1 mouse cellular context compared by ENCODE assay signal in genomic region chr10:77627497-77627896, GRCm38 (mm10).
TF ChIP-seq lines count a peak whose summit lies in the region.

No protein-coding gene starts in this region.

TF ChIP-seq in C2C12, 6 proteins besides CTCF, POLR2A, EP300 and RAD21 (continued from another document):
- no peak for TF ChIP-seq CEBPB (IDR thresholded peaks at IDR 0.05; ENCODE audit: low read depth)
